Mouse (Mus musculus): ENCODE data around the gene Msh5. TPM values are rescaled to one million over a fixed set of nuclear protein-coding genes. Genes with fewer than 3 reads are reported as not detected.

Msh5 gene
- polyA plus RNA-seq, 1 experiment from 2014 or later, result 6.1 TPM

Other genes starting within 250 kb of the Msh5 start
- 1.4 TPM for gene Cyp21a1, start 242.2 kb downstream of the Msh5 start, polyA plus RNA-seq (2015; fragmentation: Illumina TruSeq; extraction: RNeasy Lipid Tissue Mini Kit (QIAGEN cat#74804); ENCODE audit: insufficient read depth, low replicate concordance)
- gene Stk19, start 209.8 kb downstream of the Msh5 start, polyA plus RNA-seq (2015; fragmentation: Illumina TruSeq; extraction: RNeasy Lipid Tissue Mini Kit (QIAGEN cat#74804); ENCODE audit: insufficient read depth, low replicate concordance), result 32.1 TPM
- 22.4 TPM for gene Dxo, start 209.7 kb downstream of the Msh5 start, polyA plus RNA-seq (2015; fragmentation: Illumina TruSeq; extraction: RNeasy Lipid Tissue Mini Kit (QIAGEN cat#74804); ENCODE audit: insufficient read depth, low replicate concordance)
- 31.3 TPM for gene Skiv2l, start 196.5 kb downstream of the Msh5 start, polyA plus RNA-seq (2015; fragmentation: Illumina TruSeq; extraction: RNeasy Lipid Tissue Mini Kit (QIAGEN cat#74804); ENCODE audit: insufficient read depth, low replicate concordance)
- 16.3 TPM for gene Nelfe, start 196.4 kb downstream of the Msh5 start, polyA plus RNA-seq (2015; fragmentation: Illumina TruSeq; extraction: RNeasy Lipid Tissue Mini Kit (QIAGEN cat#74804); ENCODE audit: insufficient read depth, low replicate concordance)
- gene Cfb, start 184.2 kb downstream of the Msh5 start, polyA plus RNA-seq (2015; fragmentation: Illumina TruSeq; extraction: RNeasy Lipid Tissue Mini Kit (QIAGEN cat#74804); ENCODE audit: insufficient read depth, low replicate concordance), result 101 TPM
- gene Zbtb12, start 167.3 kb downstream of the Msh5 start, polyA plus RNA-seq (2015; fragmentation: Illumina TruSeq; extraction: RNeasy Lipid Tissue Mini Kit (QIAGEN cat#74804); ENCODE audit: insufficient read depth, low replicate concordance), result 3.5 TPM
- gene Gm20547, start 164.7 kb downstream of the Msh5 start, polyA plus RNA-seq (2015; fragmentation: Illumina TruSeq; extraction: RNeasy Lipid Tissue Mini Kit (QIAGEN cat#74804); ENCODE audit: insufficient read depth, low replicate concordance), result not detected
- gene C2, start 148.5 kb downstream of the Msh5 start, polyA plus RNA-seq (2015; fragmentation: Illumina TruSeq; extraction: RNeasy Lipid Tissue Mini Kit (QIAGEN cat#74804); ENCODE audit: insufficient read depth, low replicate concordance), result 38.7 TPM
- 55.6 TPM for gene Ehmt2, start 148.3 kb downstream of the Msh5 start, polyA plus RNA-seq (2015; fragmentation: Illumina TruSeq; extraction: RNeasy Lipid Tissue Mini Kit (QIAGEN cat#74804); ENCODE audit: insufficient read depth, low replicate concordance)
- not detected for gene Slc44a4, start 132.3 kb downstream of the Msh5 start, polyA plus RNA-seq (2015; fragmentation: Illumina TruSeq; extraction: RNeasy Lipid Tissue Mini Kit (QIAGEN cat#74804); ENCODE audit: insufficient read depth, low replicate concordance)
- gene Neu1, start 115.5 kb downstream of the Msh5 start, polyA plus RNA-seq (2015; fragmentation: Illumina TruSeq; extraction: RNeasy Lipid Tissue Mini Kit (QIAGEN cat#74804); ENCODE audit: insufficient read depth, low replicate concordance), result 21.7 TPM
- gene Hspa1b, start 87.5 kb downstream of the Msh5 start, polyA plus RNA-seq (2015; fragmentation: Illumina TruSeq; extraction: RNeasy Lipid Tissue Mini Kit (QIAGEN cat#74804); ENCODE audit: insufficient read depth, low replicate concordance), result 1.2 TPM
- gene Gm20481, start 76.8 kb downstream of the Msh5 start, polyA plus RNA-seq (2015; fragmentation: Illumina TruSeq; extraction: RNeasy Lipid Tissue Mini Kit (QIAGEN cat#74804); ENCODE audit: insufficient read depth, low replicate concordance), result not detected
- 0.52 TPM for gene Hspa1a, start 74.6 kb downstream of the Msh5 start, polyA plus RNA-seq (2015; fragmentation: Illumina TruSeq; extraction: RNeasy Lipid Tissue Mini Kit (QIAGEN cat#74804); ENCODE audit: insufficient read depth, low replicate concordance)
- gene Hspa1l, start 74.0 kb downstream of the Msh5 start, polyA plus RNA-seq (2015; fragmentation: Illumina TruSeq; extraction: RNeasy Lipid Tissue Mini Kit (QIAGEN cat#74804); ENCODE audit: insufficient read depth, low replicate concordance), result not detected
- gene Lsm2, start 64.9 kb downstream of the Msh5 start, polyA plus RNA-seq (2015; fragmentation: Illumina TruSeq; extraction: RNeasy Lipid Tissue Mini Kit (QIAGEN cat#74804); ENCODE audit: insufficient read depth, low replicate concordance), result 45.5 TPM
- gene Vars, start 45.8 kb downstream of the Msh5 start, polyA plus RNA-seq (2015; fragmentation: Illumina TruSeq; extraction: RNeasy Lipid Tissue Mini Kit (QIAGEN cat#74804); ENCODE audit: insufficient read depth, low replicate concordance), result 100 TPM
- gene Vwa7, start 30.2 kb downstream of the Msh5 start, polyA plus RNA-seq (2015; fragmentation: Illumina TruSeq; extraction: RNeasy Lipid Tissue Mini Kit (QIAGEN cat#74804); ENCODE audit: insufficient read depth, low replicate concordance), result 0.54 TPM
- 2.6 TPM for gene Sapcd1, start 18.7 kb downstream of the Msh5 start, polyA plus RNA-seq (2015; fragmentation: Illumina TruSeq; extraction: RNeasy Lipid Tissue Mini Kit (QIAGEN cat#74804); ENCODE audit: insufficient read depth, low replicate concordance)
- gene Clic1, start 3.2 kb upstream of the Msh5 start, polyA plus RNA-seq (2015; fragmentation: Illumina TruSeq; extraction: RNeasy Lipid Tissue Mini Kit (QIAGEN cat#74804); ENCODE audit: insufficient read depth, low replicate concordance), result 228 TPM
- gene Ddah2, start 12.3 kb upstream of the Msh5 start, polyA plus RNA-seq (2015; fragmentation: Illumina TruSeq; extraction: RNeasy Lipid Tissue Mini Kit (QIAGEN cat#74804); ENCODE audit: insufficient read depth, low replicate concordance), result 3.2 TPM
- gene Ly6g6c, start 18.6 kb upstream of the Msh5 start, polyA plus RNA-seq (2015; fragmentation: Illumina TruSeq; extraction: RNeasy Lipid Tissue Mini Kit (QIAGEN cat#74804); ENCODE audit: insufficient read depth, low replicate concordance), result 0.26 TPM
- 2.5 TPM for gene Mpig6b, start 19.4 kb upstream of the Msh5 start, polyA plus RNA-seq (2015; fragmentation: Illumina TruSeq; extraction: RNeasy Lipid Tissue Mini Kit (QIAGEN cat#74804); ENCODE audit: insufficient read depth, low replicate concordance)
- not detected for gene Ly6g6e, start 30.2 kb upstream of the Msh5 start, polyA plus RNA-seq (2015; fragmentation: Illumina TruSeq; extraction: RNeasy Lipid Tissue Mini Kit (QIAGEN cat#74804); ENCODE audit: insufficient read depth, low replicate concordance)
- not detected for gene Ly6g6d, start 31.3 kb upstream of the Msh5 start, polyA plus RNA-seq (2015; fragmentation: Illumina TruSeq; extraction: RNeasy Lipid Tissue Mini Kit (QIAGEN cat#74804); ENCODE audit: insufficient read depth, low replicate concordance)
- 0.93 TPM for gene Ly6g6f, start 38.9 kb upstream of the Msh5 start, polyA plus RNA-seq (2015; fragmentation: Illumina TruSeq; extraction: RNeasy Lipid Tissue Mini Kit (QIAGEN cat#74804); ENCODE audit: insufficient read depth, low replicate concordance)
- gene Abhd16a, start 42.5 kb upstream of the Msh5 start, polyA plus RNA-seq (2015; fragmentation: Illumina TruSeq; extraction: RNeasy Lipid Tissue Mini Kit (QIAGEN cat#74804); ENCODE audit: insufficient read depth, low replicate concordance), result 19.7 TPM
- gene Ly6g5c, start 61.5 kb upstream of the Msh5 start, polyA plus RNA-seq (2015; fragmentation: Illumina TruSeq; extraction: RNeasy Lipid Tissue Mini Kit (QIAGEN cat#74804); ENCODE audit: insufficient read depth, low replicate concordance), result not detected
- gene Ly6g5b, start 68.7 kb upstream of the Msh5 start, polyA plus RNA-seq (2015; fragmentation: Illumina TruSeq; extraction: RNeasy Lipid Tissue Mini Kit (QIAGEN cat#74804); ENCODE audit: insufficient read depth, low replicate concordance), result 1.6 TPM
- gene Gpank1, start 74.7 kb upstream of the Msh5 start, polyA plus RNA-seq (2015; fragmentation: Illumina TruSeq; extraction: RNeasy Lipid Tissue Mini Kit (QIAGEN cat#74804); ENCODE audit: insufficient read depth, low replicate concordance), result 24.2 TPM
- gene Csnk2b, start 75.3 kb upstream of the Msh5 start, polyA plus RNA-seq (2015; fragmentation: Illumina TruSeq; extraction: RNeasy Lipid Tissue Mini Kit (QIAGEN cat#74804); ENCODE audit: insufficient read depth, low replicate concordance), result 133 TPM
- gene D17H6S53E, start 79.6 kb upstream of the Msh5 start, polyA plus RNA-seq (2015; fragmentation: Illumina TruSeq; extraction: RNeasy Lipid Tissue Mini Kit (QIAGEN cat#74804); ENCODE audit: insufficient read depth, low replicate concordance), result 15.5 TPM
- 0.33 TPM for gene Apom, start 85.3 kb upstream of the Msh5 start, polyA plus RNA-seq (2015; fragmentation: Illumina TruSeq; extraction: RNeasy Lipid Tissue Mini Kit (QIAGEN cat#74804); ENCODE audit: insufficient read depth, low replicate concordance)
- 69.9 TPM for gene Bag6, start 88.4 kb upstream of the Msh5 start, polyA plus RNA-seq (2015; fragmentation: Illumina TruSeq; extraction: RNeasy Lipid Tissue Mini Kit (QIAGEN cat#74804); ENCODE audit: insufficient read depth, low replicate concordance)
- gene Prrc2a, start 118.2 kb upstream of the Msh5 start, polyA plus RNA-seq (2015; fragmentation: Illumina TruSeq; extraction: RNeasy Lipid Tissue Mini Kit (QIAGEN cat#74804); ENCODE audit: insufficient read depth, low replicate concordance), result 58.2 TPM
- gene Aif1, start 129.3 kb upstream of the Msh5 start, polyA plus RNA-seq (2015; fragmentation: Illumina TruSeq; extraction: RNeasy Lipid Tissue Mini Kit (QIAGEN cat#74804); ENCODE audit: insufficient read depth, low replicate concordance), result 157 TPM
- 139 TPM for gene Lst1, start 141.7 kb upstream of the Msh5 start, polyA plus RNA-seq (2015; fragmentation: Illumina TruSeq; extraction: RNeasy Lipid Tissue Mini Kit (QIAGEN cat#74804); ENCODE audit: insufficient read depth, low replicate concordance)
- gene Ltb, start 147.7 kb upstream of the Msh5 start, polyA plus RNA-seq (2015; fragmentation: Illumina TruSeq; extraction: RNeasy Lipid Tissue Mini Kit (QIAGEN cat#74804); ENCODE audit: insufficient read depth, low replicate concordance), result 99.6 TPM
- 15.3 TPM for gene Tnf, start 155.3 kb upstream of the Msh5 start, polyA plus RNA-seq (2015; fragmentation: Illumina TruSeq; extraction: RNeasy Lipid Tissue Mini Kit (QIAGEN cat#74804); ENCODE audit: insufficient read depth, low replicate concordance)
- 24.3 TPM for gene Lta, start 158.6 kb upstream of the Msh5 start, polyA plus RNA-seq (2015; fragmentation: Illumina TruSeq; extraction: RNeasy Lipid Tissue Mini Kit (QIAGEN cat#74804); ENCODE audit: insufficient read depth, low replicate concordance)
- gene Gm16181, start 174.1 kb upstream of the Msh5 start, polyA plus RNA-seq (2015; fragmentation: Illumina TruSeq; extraction: RNeasy Lipid Tissue Mini Kit (QIAGEN cat#74804); ENCODE audit: insufficient read depth, low replicate concordance), result 0.72 TPM
- gene Atp6v1g2, start 186.9 kb upstream of the Msh5 start, polyA plus RNA-seq (2015; fragmentation: Illumina TruSeq; extraction: RNeasy Lipid Tissue Mini Kit (QIAGEN cat#74804); ENCODE audit: insufficient read depth, low replicate concordance), result 14.4 TPM
- gene Nfkbil1, start 189.0 kb upstream of the Msh5 start, polyA plus RNA-seq (2015; fragmentation: Illumina TruSeq; extraction: RNeasy Lipid Tissue Mini Kit (QIAGEN cat#74804); ENCODE audit: insufficient read depth, low replicate concordance), result 3.1 TPM
- gene Ddx39b, start 195.0 kb upstream of the Msh5 start, polyA plus RNA-seq (2015; fragmentation: Illumina TruSeq; extraction: RNeasy Lipid Tissue Mini Kit (QIAGEN cat#74804); ENCODE audit: insufficient read depth, low replicate concordance), result 220 TPM
- 1,132 TPM for gene H2-D1, start 216.0 kb upstream of the Msh5 start, polyA plus RNA-seq (2015; fragmentation: Illumina TruSeq; extraction: RNeasy Lipid Tissue Mini Kit (QIAGEN cat#74804); ENCODE audit: insufficient read depth, low replicate concordance)